Mouse (Mus musculus) ZHBTc4 (cell line): ENCODE measurements at regions not wholly inside any gene's neighbourhood (a gene's known extent, or its start where the extent isn't known, plus 50 kb on each side); places are given as distances from the start of the nearest gene placed in this dataset.

Source experiments
- DNase-seq: peaks from one replicate; pipeline ENCODE4 v3.0.0-alpha.2; 2011; ENCODE audit warnings: low read depth, low spot score

- no peak for DNase-seq
Measured at GRCm38 (mm10) chr9:100404426-100404825, 82.2 kb downstream of the Il20rb start.

- DNase-seq: peak; percentile 81
Measured at GRCm38 (mm10) chr9:100400366-100400765, 86.2 kb downstream of the Il20rb start.

GRCm38 (mm10) chr9:100396340-100396910 is 90.2 kb downstream of the Il20rb start:
- DNase-seq: no peak

GRCm38 (mm10) chr9:100395711-100396110 is 90.9 kb downstream of the Il20rb start:
- DNase-seq: peak; percentile 88

GRCm38 (mm10) chr9:100394632-100395031 is 92.0 kb downstream of the Il20rb start:
- DNase-seq: no peak

GRCm38 (mm10) chr9:100394166-100394565 is 92.4 kb downstream of the Il20rb start:
- DNase-seq: no peak

- peak; percentile 31 for DNase-seq
Measured at GRCm38 (mm10) chr9:100392262-100392661, 94.3 kb downstream of the Il20rb start.

- DNase-seq: no peak
Measured at GRCm38 (mm10) chr9:100391566-100392213, 94.9 kb downstream of the Il20rb start.

- no peak for DNase-seq
Measured at GRCm38 (mm10) chr9:100388393-100388792, 98.2 kb downstream of the Il20rb start.

GRCm38 (mm10) chr9:100387171-100387685 is 99.4 kb downstream of the Il20rb start:
- DNase-seq: peak; percentile 61

GRCm38 (mm10) chr9:100382492-100382891 is 104.1 kb downstream of the Il20rb start:
- peak; percentile 83 for DNase-seq

- no peak for DNase-seq
Measured at GRCm38 (mm10) chr9:100369921-100370320, 116.7 kb downstream of the Il20rb start.

- DNase-seq: no peak
Measured at GRCm38 (mm10) chr9:100366816-100367215, 119.8 kb downstream of the Il20rb start.

- peak; percentile 24 for DNase-seq
Measured at GRCm38 (mm10) chr9:100359934-100360716, 126.5 kb downstream of the Il20rb start.

- no peak for DNase-seq
Measured at GRCm38 (mm10) chr9:100357553-100357952, 129.0 kb downstream of the Il20rb start.

- no peak for DNase-seq
Measured at GRCm38 (mm10) chr9:100340796-100341195, 145.8 kb downstream of the Il20rb start.

GRCm38 (mm10) chr9:100307765-100308164 is 178.8 kb downstream of the Il20rb start:
- DNase-seq: no peak

- DNase-seq: no peak
Measured at GRCm38 (mm10) chr9:100307364-100307763, 179.2 kb downstream of the Il20rb start.

GRCm38 (mm10) chr9:100303762-100304161 is 182.8 kb downstream of the Il20rb start:
- DNase-seq: no peak

GRCm38 (mm10) chr9:100301613-100302012 is 185.0 kb downstream of the Il20rb start:
- peak; percentile 37 for DNase-seq

GRCm38 (mm10) chr9:100277361-100277760 is 209.2 kb downstream of the Il20rb start:
- DNase-seq: no peak
